Mouse (Mus musculus): Measurements from ENCODE around the gene Atp23. TPM values are rescaled to one million over a fixed set of nuclear protein-coding genes. Genes with fewer than 3 reads are reported as not detected.

The Atp23 gene
- total RNA-seq, 4 experiments from 2014 or later: 7.5 to 11.2 (median 10.5) TPM

- DNase-seq (ENCODE audit: low spot score in 2 of 2): no peak
Observed at GRCm38 (mm10) chr10:126914288-126914687, 13.1 kb upstream of the Atp23 start.

- no peak for DNase-seq (ENCODE audit: low spot score in 2 of 2)
Observed at GRCm38 (mm10) chr10:126911479-126911878, 10.3 kb upstream of the Atp23 start.

GRCm38 (mm10) chr10:126906811-126907210 lies 5.7 kb upstream of the Atp23 start:
- no peak for DNase-seq (ENCODE audit: low spot score in 2 of 2)

GRCm38 (mm10) chr10:126905650-126906075 lies 4.5 kb upstream of the Atp23 start:
- peak; percentile 88 to 91 for DNase-seq (ENCODE audit: low spot score in 2 of 2)

GRCm38 (mm10) chr10:126905086-126905485 lies 3.9 kb upstream of the Atp23 start:
- DNase-seq (ENCODE audit: low spot score in 2 of 2): no peak

- no peak for DNase-seq (ENCODE audit: low spot score in 2 of 2)
Observed at GRCm38 (mm10) chr10:126904221-126904620, 3.1 kb upstream of the Atp23 start.

GRCm38 (mm10) chr10:126901488-126901843 lies 311 bp upstream of the Atp23 start:
- no peak for DNase-seq (ENCODE audit: low spot score in 2 of 2)

GRCm38 (mm10) chr10:126895891-126896290 lies 5.3 kb downstream of the Atp23 start:
- DNase-seq (ENCODE audit: low spot score in 2 of 2): no peak

- DNase-seq (ENCODE audit: low spot score in 2 of 2): no peak
Observed at GRCm38 (mm10) chr10:126894061-126894460, 7.1 kb downstream of the Atp23 start.

GRCm38 (mm10) chr10:126893145-126893544 lies 8.0 kb downstream of the Atp23 start:
- DNase-seq (ENCODE audit: low spot score in 2 of 2): no peak

GRCm38 (mm10) chr10:126873755-126874154 lies 27.4 kb downstream of the Atp23 start:
- no peak for DNase-seq (ENCODE audit: low spot score in 2 of 2)

GRCm38 (mm10) chr10:126872256-126872655 lies 28.9 kb downstream of the Atp23 start:
- DNase-seq (ENCODE audit: low spot score in 2 of 2): no peak

- peak; percentile 65 to 85 for DNase-seq (ENCODE audit: low spot score in 2 of 2)
Observed at GRCm38 (mm10) chr10:126869372-126870318, 31.5 kb downstream of the Atp23 start.

- DNase-seq (ENCODE audit: low spot score in 2 of 2): no peak
Observed at GRCm38 (mm10) chr10:126865284-126865683, 35.9 kb downstream of the Atp23 start.

- DNase-seq (ENCODE audit: low spot score in 2 of 2): no peak
Observed at GRCm38 (mm10) chr10:126862193-126862592, 39.0 kb downstream of the Atp23 start.

- peak in 1 of 2 experiments; percentile 27 for DNase-seq (ENCODE audit: low spot score in 2 of 2)
Observed at GRCm38 (mm10) chr10:126853286-126853685, 47.9 kb downstream of the Atp23 start.

- DNase-seq (ENCODE audit: low spot score in 2 of 2): peak; percentile 59 to 67
Observed at GRCm38 (mm10) chr10:126845309-126845911, 55.7 kb downstream of the Atp23 start.

- peak; percentile 65 to 75 for DNase-seq (ENCODE audit: low spot score in 2 of 2)
Observed at GRCm38 (mm10) chr10:126844689-126845088, 56.5 kb downstream of the Atp23 start.

- DNase-seq (ENCODE audit: low spot score in 2 of 2): no peak
Observed at GRCm38 (mm10) chr10:126840266-126840665, 60.9 kb downstream of the Atp23 start.

- no peak for DNase-seq (ENCODE audit: low spot score in 2 of 2)
Observed at GRCm38 (mm10) chr10:126833006-126833405, 68.1 kb downstream of the Atp23 start.

GRCm38 (mm10) chr10:126831329-126831728 lies 69.8 kb downstream of the Atp23 start:
- DNase-seq (ENCODE audit: low spot score in 2 of 2): no peak

GRCm38 (mm10) chr10:126828618-126829017 lies 72.5 kb downstream of the Atp23 start:
- no peak for DNase-seq (ENCODE audit: low spot score in 2 of 2)

Measured in layer of hippocampus, adult 8-10 months (tissue).